ENCODE assay signal across 29 mouse cellular contexts in the genomic region with DNA sequence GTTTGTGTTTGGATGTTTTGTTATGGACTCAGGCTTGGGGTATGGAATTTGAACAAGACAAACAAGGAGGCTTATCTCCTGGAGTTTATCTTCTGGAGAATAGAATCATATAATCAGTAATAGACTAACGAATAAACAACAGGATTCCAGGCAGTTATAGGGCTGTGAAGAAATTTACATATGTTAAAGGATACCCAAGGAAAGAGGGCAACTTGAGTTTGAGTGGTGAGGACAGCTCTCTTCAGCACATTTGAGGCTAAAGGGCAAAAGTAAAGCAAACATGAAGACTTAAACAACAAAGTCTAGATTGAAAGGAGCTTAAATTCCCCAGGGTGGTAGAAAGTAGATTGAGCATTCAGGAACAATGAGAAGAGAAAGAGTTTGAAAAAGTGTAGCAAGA. TPM values are rescaled to one million over a fixed set of nuclear protein-coding genes. Genes with fewer than 3 reads are reported as not detected.
DNase-seq lines count a peak whose midpoint lies in the region; ATAC-seq and TF ChIP-seq lines count a peak whose summit lies in the region.
"Had no signal": no experiment of that assay in that cellular context is flagged by ENCODE, and none has a peak within 500 bp of the region (broad histone marks: within the 10 kb centered on the region; RNA-seq: fewer than 3 reads in every experiment).

No protein-coding gene starts in this region.

- no peak overlapping the region for H3K4me3 ChIP-seq in kidney, embryonic 16.5 days (ENCODE audit: low read length)
- H3K4me3 ChIP-seq in kidney, adult 2 months (ENCODE audit: insufficient read depth, low read depth, low read length) = no peak overlapping the region
- H3K4me3 ChIP-seq: embryonic facial prominence, embryonic 13.5 days; embryonic facial prominence, embryonic 15.5 days; erythroblast, embryonic 14.5 days; forebrain, embryonic 10.5 days; forebrain, embryonic 12.5 days had no signal

- H3K4me2 ChIP-seq in kidney, embryonic 16.5 days (replicated peaks; ENCODE audit: low read depth, low read length) = no peak overlapping the region
- H3K4me2 ChIP-seq: embryonic facial prominence, embryonic 13.5 days; embryonic facial prominence, embryonic 15.5 days; forebrain, embryonic 12.5 days had no signal

- DNase-seq in kidney, postnatal 36 days = no peak
- DNase-seq in kidney, postnatal 14 days = peak; percentile 14
- no peak for DNase-seq in kidney, adult 2 months
- no peak for DNase-seq in left cerebral cortex, postnatal 14 days (ENCODE audit: low spot score in 2 of 2)
- DNase-seq: adrenal gland, adult 2 months; adrenal gland, postnatal 10 days; adrenal gland, postnatal 25 days; cerebellum, adult 11 months; cerebellum, adult 18-20 months; cerebellum, adult 8-10 months; cerebellum, adult 9-11 months; cerebellum, postnatal 14 days; cerebellum, postnatal 36 days; embryo, embryonic 11 days had no signal

- no peak for TF ChIP-seq CTCF in kidney, adult 2 months (conservative IDR thresholded peaks at IDR 0.05; ENCODE audit: insufficient read depth, insufficient read length, low read depth, low read length)

- 0 out of 2 replicates have a peak overlapping the region, but pooled peaks have one; percentile 29 for H3K27ac ChIP-seq in kidney, embryonic 16.5 days (ENCODE audit: low read length)
- H3K27ac ChIP-seq in kidney, adult 2 months (ENCODE audit: insufficient read depth, low read depth, low read length) = no peak overlapping the region
- H3K27ac ChIP-seq: embryonic facial prominence, embryonic 13.5 days; embryonic facial prominence, embryonic 15.5 days; forebrain, embryonic 10.5 days; forebrain, embryonic 12.5 days had no signal

- TF ChIP-seq POLR2A in kidney, adult 2 months (IDR thresholded peaks at IDR 0.05; ENCODE audit: low read depth, low read length) = no peak

- 70% methylated on average over 1 of the region's 1 CpGs for WGBS in kidney, embryonic 16.5 days
- 39% methylated on average over 1 of the region's 1 CpGs for WGBS in kidney, adult 2 months

- H3K4me1 ChIP-seq in kidney, embryonic 16.5 days (ENCODE audit: insufficient read depth, low read length) = no peaks in the 10 kb centered on the region
- H3K4me1 ChIP-seq in kidney, adult 2 months (ENCODE audit: control insufficient read depth, insufficient read depth, low read length) = peaks cover 10% of the 10 kb centered on the region; the same call in 1 of the 2 replicates
- H3K4me1 ChIP-seq: embryonic facial prominence, embryonic 15.5 days; forebrain, embryonic 10.5 days; forebrain, embryonic 12.5 days had no signal

- intact Hi-C loops in left cerebral cortex, postnatal 14 days (cut with DNase I) = no loop called here

- H3K9me3 ChIP-seq in kidney, embryonic 16.5 days (ENCODE audit: low read length) = no peaks in the 10 kb centered on the region
- H3K9me3 ChIP-seq: embryonic facial prominence, embryonic 13.5 days; embryonic facial prominence, embryonic 15.5 days; forebrain, embryonic 10.5 days; forebrain, embryonic 12.5 days had no signal

- peak; percentile 61; the same call in 1 of the 2 replicates for ATAC-seq in kidney, embryonic 16.5 days (ENCODE audit: low FRiP score, low TSS enrichment)
- ATAC-seq: forebrain, embryonic 14.5 days; forebrain, embryonic 16.5 days had no signal

- H3K27me3 ChIP-seq in kidney, embryonic 16.5 days (ENCODE audit: insufficient read depth, low read length) = no peaks in the 10 kb centered on the region
- H3K27me3 ChIP-seq in kidney, adult 2 months (replicated peaks; ENCODE audit: control insufficient read depth, insufficient read depth, low read length) = no peaks in the 10 kb centered on the region
- H3K27me3 ChIP-seq: embryonic facial prominence, embryonic 13.5 days; embryonic facial prominence, embryonic 15.5 days; forebrain, embryonic 12.5 days had no signal

- no peak overlapping the region for H3K9ac ChIP-seq in kidney, embryonic 16.5 days (replicated peaks; ENCODE audit: low read length)
- H3K9ac ChIP-seq: embryonic facial prominence, embryonic 13.5 days; embryonic facial prominence, embryonic 15.5 days; forebrain, embryonic 12.5 days had no signal

- H3K36me3 ChIP-seq in kidney, embryonic 16.5 days (ENCODE audit: insufficient read depth, low read length) = no peaks in the 10 kb centered on the region
- H3K36me3 ChIP-seq in kidney, adult 2 months (ENCODE audit: control insufficient read depth, insufficient read depth, low read length) = no peaks in the 10 kb centered on the region
- H3K36me3 ChIP-seq: embryonic facial prominence, embryonic 13.5 days; embryonic facial prominence, embryonic 15.5 days; forebrain, embryonic 10.5 days; forebrain, embryonic 12.5 days had no signal

RNA-seq across cellular contexts. Expression of gene Tent5a, which starts 44.9 kb away (rescaled TPM):
- polyA plus RNA-seq in kidney, embryonic 16.5 days (2015; fragmentation: Nextera tagmentation; extraction: Ambion mirVana) = 2.8 and 3.0 TPM in 2 replicates
- polyA plus RNA-seq in kidney, adult 2 months (2012; rRNA removed) = 2.3 and 2.5 TPM in 2 replicates
- total RNA-seq in left cerebral cortex, postnatal 14 days (2021) = 1 to 10 TPM; 2.2 to 3.1 TPM

RNA-seq across cellular contexts. Expression of gene Gm11114, which starts 59.5 kb away (rescaled TPM):
- polyA plus RNA-seq in kidney, embryonic 16.5 days (2015; fragmentation: Nextera tagmentation; extraction: Ambion mirVana) = not detected in 2 replicates
- polyA plus RNA-seq in kidney, adult 2 months (2012; rRNA removed) = not detected in 2 replicates
- not detected for total RNA-seq in left cerebral cortex, postnatal 14 days (2021)
- total RNA-seq: adrenal gland, adult 2 months; adrenal gland, postnatal 10 days; adrenal gland, postnatal 25 days; adrenal gland, postnatal 4 days; common myeloid progenitor, adult 5-6 weeks; ES-E14; MEL had no signal
- polyA plus RNA-seq: adrenal gland, adult 2 months; brain, embryonic 14.5 days; C2C12; embryonic facial prominence, embryonic 11.5 days; embryonic facial prominence, embryonic 13.5 days; embryonic facial prominence, embryonic 15.5 days; erythroblast, embryonic 14.5 days; forebrain, embryonic 10.5 days; forebrain, embryonic 12.5 days; forebrain, embryonic 14.5 days; forebrain, embryonic 16.5 days had no signal
